Mouse (Mus musculus): ENCODE data around the gene Gipc3. TPM values are rescaled to one million over a fixed set of nuclear protein-coding genes. Genes with fewer than 3 reads are reported as not detected.

The Gipc3 gene
- polyA plus RNA-seq, 1 experiment from 2014 or later: not detected

DNA sequence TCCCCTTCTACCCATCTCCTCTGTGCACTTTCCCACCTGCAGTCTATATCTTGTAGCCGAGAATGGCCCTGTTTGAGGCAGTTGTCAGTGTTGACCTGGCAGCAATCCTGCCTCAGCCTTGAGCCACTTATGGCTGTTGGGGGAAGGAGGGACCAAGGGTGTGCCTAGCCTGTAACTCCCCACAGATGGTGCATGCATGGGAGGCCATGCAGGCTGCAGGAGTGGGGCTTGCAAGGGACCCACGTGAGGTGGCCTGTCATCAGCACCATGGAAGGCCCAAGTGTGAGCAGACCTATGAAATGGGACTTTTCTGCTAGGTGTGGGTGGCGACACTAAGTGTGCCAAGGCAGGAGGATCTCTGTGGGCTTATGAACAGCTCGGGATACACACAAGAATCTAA, 22.0 kb upstream of the Gipc3 start:
- ATAC-seq: 0 out of 2 replicates have a peak, but pooled peaks have one; percentile 5
- H3K4me3 ChIP-seq: peak overlapping the region; percentile 32; the same call in 1 of the 2 replicates
- H3K4me2 ChIP-seq: no peak overlapping the region
- H3K27ac ChIP-seq: no peak overlapping the region
- 31% methylated on average over 4 of the region's 4 CpGs for WGBS
- H3K4me1 ChIP-seq: peaks cover 37% of the 10 kb centered on the region
- peaks cover 34% of the 10 kb centered on the region for H3K27me3 ChIP-seq
- peaks cover 43% of the 10 kb centered on the region for H3K36me3 ChIP-seq (ENCODE audit: poor library complexity, severe bottlenecking)
- no peaks in the 10 kb centered on the region for H3K9me3 ChIP-seq (replicated peaks)
- H3K9ac ChIP-seq: 0 out of 2 replicates have a peak overlapping the region, but pooled peaks have one; percentile 57

DNA sequence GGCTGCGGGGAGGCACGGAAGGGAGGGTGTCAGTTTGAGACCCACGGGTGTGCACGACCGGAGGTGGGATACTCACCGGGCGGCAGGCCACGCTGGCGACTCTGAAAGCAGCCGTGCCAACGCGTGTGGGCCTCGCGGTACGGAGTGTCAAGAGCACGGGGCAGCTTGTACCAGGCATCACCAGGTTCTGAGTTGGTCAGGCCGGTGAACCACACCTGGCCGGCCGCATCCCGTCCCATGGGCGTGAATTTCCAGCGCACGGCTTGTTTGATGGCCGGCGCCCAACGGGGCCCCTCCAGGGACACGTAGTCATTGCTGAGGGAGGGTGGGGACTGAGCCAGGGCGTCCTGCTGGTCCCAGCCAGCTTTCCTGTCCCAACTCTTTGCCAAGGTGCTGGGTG, 21.6 kb upstream of the Gipc3 start:
- Histone ChIP-seq H3K4me3 (peak overlapping the region; percentile 32), H3K9me3 (replicated peaks) (no peaks in the 10 kb centered on the region), H3K4me2 (peak overlapping the region; percentile 62), H3K27ac (no peak overlapping the region), H3K27me3 (peaks cover 34% of the 10 kb centered on the region), H3K36me3 (ENCODE audit: poor library complexity, severe bottlenecking) (peaks cover 40% of the 10 kb centered on the region), H3K4me1 (peaks cover 37% of the 10 kb centered on the region), H3K9ac (peak overlapping the region; percentile 57)
- WGBS: 8% methylated on average over 28 of the region's 28 CpGs
- peak; percentile 7; the same call in 1 of the 2 replicates for ATAC-seq

DNA sequence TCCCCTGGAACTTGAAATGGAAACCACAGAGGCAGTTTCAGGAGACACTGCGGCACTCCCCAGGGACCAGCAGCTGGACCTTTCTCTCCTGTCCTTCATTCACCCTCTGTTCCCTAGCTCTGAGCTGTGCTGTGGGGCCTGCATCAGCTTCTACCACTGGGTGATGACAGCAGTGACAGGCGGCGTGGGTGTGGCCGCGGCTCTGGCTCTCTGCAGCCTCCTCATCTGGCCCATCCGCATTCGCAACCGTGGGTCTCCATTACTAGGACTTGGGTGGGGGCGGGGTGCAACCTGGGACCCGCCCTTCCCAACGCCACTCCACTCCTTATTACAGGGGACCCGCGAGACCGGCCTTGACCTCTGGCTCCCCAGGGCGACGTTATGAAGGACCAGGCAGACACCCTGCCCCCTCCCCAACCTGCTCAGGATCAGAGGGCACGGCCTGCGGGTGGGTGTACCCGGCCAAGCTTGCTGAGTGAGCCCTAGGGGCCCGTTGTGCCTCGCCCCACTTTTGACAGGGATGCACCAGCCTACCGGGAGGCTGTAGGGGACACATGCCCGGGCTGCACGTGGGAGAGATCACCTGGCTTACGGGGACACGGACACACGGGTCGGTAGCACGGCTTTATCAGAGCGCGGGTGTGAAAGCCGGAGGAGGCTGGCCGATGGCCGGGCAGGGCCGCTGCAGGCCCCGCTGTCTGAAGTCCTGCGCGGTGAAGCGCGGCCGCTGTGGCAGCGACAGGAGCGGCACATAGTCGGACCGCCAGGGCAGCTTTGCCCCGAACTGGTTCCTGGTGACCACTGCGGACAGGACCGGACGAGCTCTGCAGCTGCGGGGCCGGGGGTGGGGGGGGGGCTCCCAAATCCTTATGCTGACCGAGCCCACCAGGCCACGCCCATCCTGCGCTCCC, 20.6 kb upstream of the Gipc3 start:
- peaks cover 34% of the 10 kb centered on the region for H3K27me3 ChIP-seq
- 9% methylated on average over 52 of the region's 54 CpGs for WGBS
- H3K4me2 ChIP-seq: peak overlapping the region; percentile 62
- H3K4me1 ChIP-seq: peaks cover 42% of the 10 kb centered on the region
- peak overlapping the region; percentile 57 for H3K9ac ChIP-seq
- H3K9me3 ChIP-seq (replicated peaks): no peaks in the 10 kb centered on the region
- ATAC-seq: no peak
- H3K4me3 ChIP-seq: peak overlapping the region; percentile 32
- no peak overlapping the region for H3K27ac ChIP-seq
- H3K36me3 ChIP-seq (ENCODE audit: poor library complexity, severe bottlenecking): peaks cover 30% of the 10 kb centered on the region

DNA sequence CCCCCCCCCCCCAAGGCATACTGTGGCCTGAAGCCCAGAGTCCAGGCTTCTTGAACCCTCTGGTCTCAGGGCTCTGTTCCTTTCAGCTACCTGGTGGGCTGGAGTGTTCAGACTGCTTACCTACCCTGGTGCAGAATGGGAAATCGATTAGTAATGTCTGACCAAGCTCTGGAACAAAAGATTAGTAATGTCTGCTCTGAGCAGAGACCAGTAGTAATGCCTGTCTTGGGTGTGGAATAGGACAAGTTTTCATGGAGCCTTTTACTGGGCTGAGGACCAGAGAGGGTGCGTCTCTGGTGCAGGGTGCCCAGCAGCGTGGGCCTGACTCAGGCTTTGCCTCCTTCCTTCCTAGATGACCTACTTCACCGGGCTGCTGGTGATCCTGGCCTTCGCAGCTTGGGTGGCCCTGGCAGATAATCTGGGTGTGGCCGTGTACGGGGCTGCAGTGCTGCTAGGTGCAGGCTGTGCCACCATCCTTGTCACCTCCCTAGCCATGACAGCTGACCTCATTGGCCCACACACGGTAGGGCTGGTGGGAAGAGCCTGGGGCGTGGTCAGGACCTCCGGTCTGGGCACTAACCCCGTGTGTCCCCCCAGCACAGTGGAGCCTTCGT, 19.4 kb upstream of the Gipc3 start:
- no peak overlapping the region for H3K9ac ChIP-seq
- H3K9me3 ChIP-seq (replicated peaks): no peaks in the 10 kb centered on the region
- peaks cover 34% of the 10 kb centered on the region for H3K27me3 ChIP-seq
- no peak overlapping the region for H3K4me2 ChIP-seq
- H3K27ac ChIP-seq: no peak overlapping the region
- ATAC-seq: no peak
- peaks cover 18% of the 10 kb centered on the region for H3K36me3 ChIP-seq (ENCODE audit: poor library complexity, severe bottlenecking)
- no peak overlapping the region for H3K4me3 ChIP-seq
- 77% methylated on average over 12 of the region's 12 CpGs for WGBS
- peaks cover 54% of the 10 kb centered on the region for H3K4me1 ChIP-seq

DNA sequence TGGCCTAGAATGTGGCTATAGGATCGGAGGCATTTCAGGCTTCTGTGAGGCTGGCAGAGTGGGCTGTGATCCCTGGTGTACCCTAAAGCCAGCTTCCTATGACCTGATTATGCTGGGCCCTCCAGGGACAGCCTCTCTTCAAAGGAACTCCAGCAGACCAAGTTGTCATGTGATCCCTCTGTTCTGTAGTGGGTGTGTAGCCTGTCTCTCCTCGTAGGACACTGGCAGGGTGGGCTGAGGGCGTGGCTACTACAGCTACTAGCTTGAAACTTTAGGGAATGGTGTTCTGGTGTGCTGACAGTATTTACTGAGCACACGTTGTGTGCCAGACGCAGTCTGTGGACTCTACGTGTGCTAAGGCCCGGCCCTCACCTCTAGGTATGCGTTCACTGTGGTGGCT, 17.7 kb upstream of the Gipc3 start:
- Histone ChIP-seq H3K27ac (no peak overlapping the region), H3K4me3 (no peak overlapping the region), H3K9ac (peak overlapping the region; percentile 26; the same call in 1 of the 2 replicates), H3K36me3 (ENCODE audit: poor library complexity, severe bottlenecking) (peaks cover 4% of the 10 kb centered on the region; the same call in 1 of the 2 replicates), H3K4me1 (peaks cover 50% of the 10 kb centered on the region), H3K4me2 (no peak overlapping the region), H3K9me3 (replicated peaks) (no peaks in the 10 kb centered on the region), H3K27me3 (peaks cover 31% of the 10 kb centered on the region)
- no peak for ATAC-seq
- WGBS: 76% methylated on average over 8 of the region's 8 CpGs

DNA sequence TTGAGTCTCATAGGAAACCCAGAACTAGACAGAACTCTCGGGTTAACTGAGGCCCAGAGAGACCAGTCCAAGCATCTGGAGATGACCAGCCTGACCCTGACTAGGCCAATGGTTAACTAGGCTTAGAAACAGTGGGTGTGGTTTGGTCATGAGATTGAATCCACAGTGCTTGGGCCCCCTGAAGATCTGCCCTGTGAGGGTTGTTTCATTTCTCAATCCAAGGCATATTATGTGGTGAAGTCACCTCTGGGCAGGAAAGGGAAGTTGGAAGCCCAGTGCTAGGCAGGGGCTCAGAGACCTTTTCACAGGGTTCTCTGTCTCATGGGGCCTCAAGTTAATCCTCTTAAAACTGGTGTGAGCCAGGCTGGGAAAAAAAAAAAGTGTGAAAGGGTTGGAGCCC, 15.8 kb upstream of the Gipc3 start:
- H3K4me2 ChIP-seq: peak overlapping the region; percentile 98
- H3K4me1 ChIP-seq: peaks cover 31% of the 10 kb centered on the region
- peaks cover 4% of the 10 kb centered on the region; the same call in 1 of the 2 replicates for H3K36me3 ChIP-seq (ENCODE audit: poor library complexity, severe bottlenecking)
- ATAC-seq: no peak
- H3K9ac ChIP-seq: 0 out of 2 replicates have a peak overlapping the region, but pooled peaks have one; percentile 4
- H3K9me3 ChIP-seq (replicated peaks): no peaks in the 10 kb centered on the region
- H3K4me3 ChIP-seq: no peak overlapping the region
- 58% methylated on average over 1 of the region's 1 CpGs for WGBS
- H3K27me3 ChIP-seq: peaks cover 12% of the 10 kb centered on the region
- no peak overlapping the region for H3K27ac ChIP-seq

GRCm38 (mm10) chr10:81358209-81358608, 15.1 kb upstream of the Gipc3 start:
- WGBS: 39% methylated on average over 4 of the region's 4 CpGs
- Histone ChIP-seq H3K4me1 (peaks cover 25% of the 10 kb centered on the region), H3K27ac (no peak overlapping the region), H3K4me3 (peak overlapping the region; percentile 75), H3K27me3 (peaks cover 6% of the 10 kb centered on the region), H3K36me3 (ENCODE audit: poor library complexity, severe bottlenecking) (peaks cover 4% of the 10 kb centered on the region; the same call in 1 of the 2 replicates), H3K4me2 (peak overlapping the region; percentile 98), H3K9me3 (replicated peaks) (no peaks in the 10 kb centered on the region), H3K9ac (peak overlapping the region; percentile 84)
- ATAC-seq: no peak

- no peaks in the 10 kb centered on the region for H3K27me3 ChIP-seq
- H3K36me3 ChIP-seq (ENCODE audit: poor library complexity, severe bottlenecking): peaks cover 4% of the 10 kb centered on the region; the same call in 1 of the 2 replicates
- ATAC-seq: peak; percentile 94
- peak within 1 kb of the TSS; percentile 84 for H3K9ac ChIP-seq
- 3% methylated on average over 59 of the region's 79 CpGs for WGBS
- H3K4me1 ChIP-seq: peaks cover 23% of the 10 kb centered on the region
- no peaks in the 10 kb centered on the region for H3K9me3 ChIP-seq (replicated peaks)
- H3K27ac ChIP-seq: no peak within 1 kb of the TSS
- H3K4me2 ChIP-seq: peak within 1 kb of the TSS; percentile 98
- H3K4me3 ChIP-seq: peak within 1 kb of the TSS; percentile 75
Measured at GRCm38 (mm10) chr10:81356991-81357844, 14.2 kb upstream of the Gipc3 start, which contains the start of gene Mfsd12. TSS of gene Mfsd12 (plus strand) at chr10:81357491.

- ATAC-seq: no peak
- Histone ChIP-seq H3K4me3 (no peak overlapping the region), H3K27ac (no peak overlapping the region), H3K36me3 (ENCODE audit: poor library complexity, severe bottlenecking) (peaks cover 4% of the 10 kb centered on the region; the same call in 1 of the 2 replicates), H3K4me1 (peaks cover 23% of the 10 kb centered on the region), H3K9me3 (replicated peaks) (no peaks in the 10 kb centered on the region), H3K9ac (no peak overlapping the region), H3K27me3 (no peaks in the 10 kb centered on the region), H3K4me2 (peak overlapping the region; percentile 98)
- 53% methylated on average over 12 of the region's 12 CpGs for WGBS
Measured at GRCm38 (mm10) chr10:81356352-81356990, 13.4 kb upstream of the Gipc3 start.

GRCm38 (mm10) chr10:81355533-81355932, 12.5 kb upstream of the Gipc3 start:
- Histone ChIP-seq H3K36me3 (ENCODE audit: poor library complexity, severe bottlenecking) (0 out of 2 replicates have a peak, but pooled peaks cover 4% of the 10 kb centered on the region), H3K4me2 (no peak overlapping the region), H3K9me3 (replicated peaks) (no peaks in the 10 kb centered on the region), H3K9ac (no peak overlapping the region), H3K27me3 (no peaks in the 10 kb centered on the region), H3K27ac (no peak overlapping the region), H3K4me3 (no peak overlapping the region), H3K4me1 (peaks cover 26% of the 10 kb centered on the region)
- no peak for ATAC-seq
- 88% methylated on average over 4 of the region's 4 CpGs for WGBS
